Mouse (Mus musculus) monocyte, adult 5-6 weeks (primary cell): ENCODE data around the gene Kpna7. TPM values are rescaled to one million over a fixed set of nuclear protein-coding genes. Genes with fewer than 3 reads are reported as not detected.
"Not testable (repeated sequence)": the region's sequence is repeated elsewhere in the genome, so short reads cannot be mapped to it uniquely, and the experiment has no call there.

Source experiments
- ATAC-seq: fragments of 153-309, 156-312 bp; replicated peaks from 2 replicates; pipeline ENCODE4 v1.8.0; 2017; ENCODE audit warnings: mild to moderate bottlenecking; ENCODE audit not compliant: low TSS enrichment, insufficient number of reproducible peaks, severe bottlenecking, poor library complexity, low FRiP score
- total RNA-seq: library from RNA; stranded (forward); fragments of 200-1000, 200-491, 200-594 nt; gene quantifications from 3 replicates; pipeline ENCODE4 v1.2.3, GENCODE M21; 2017

The Kpna7 gene
- total RNA-seq = not detected in 3 replicates

GRCm38 (mm10) chr5:145083632-145084451, at the start of gene Kpna7, which contains the start of gene Arpc1a:
TSS of gene Kpna7 (minus strand) at chr5:145084030.
TSS of gene Arpc1a (plus strand) at chr5:145083830.
- ATAC-seq = peak; percentile 86

- not testable (repeated sequence) for ATAC-seq
Measured at GRCm38 (mm10) chr5:145133275-145133674, 49.4 kb upstream of the Kpna7 start.

- no peak for ATAC-seq
Measured at GRCm38 (mm10) chr5:145130995-145131394, 47.2 kb upstream of the Kpna7 start.

- ATAC-seq = no peak
Measured at GRCm38 (mm10) chr5:145130191-145130590, 46.4 kb upstream of the Kpna7 start.

GRCm38 (mm10) chr5:145129773-145130172, 45.9 kb upstream of the Kpna7 start:
- not testable (repeated sequence) for ATAC-seq

- ATAC-seq = no peak
Measured at GRCm38 (mm10) chr5:145129124-145129523, 45.3 kb upstream of the Kpna7 start.

GRCm38 (mm10) chr5:145126580-145126979, 42.8 kb upstream of the Kpna7 start:
- ATAC-seq = no peak

GRCm38 (mm10) chr5:145123396-145123795, 39.6 kb upstream of the Kpna7 start:
- ATAC-seq = no peak

- no peak for ATAC-seq
Measured at GRCm38 (mm10) chr5:145120921-145121320, 37.1 kb upstream of the Kpna7 start.

GRCm38 (mm10) chr5:145119385-145119784, 35.6 kb upstream of the Kpna7 start:
- no peak for ATAC-seq

- no peak for ATAC-seq
Measured at GRCm38 (mm10) chr5:145118461-145118860, 34.6 kb upstream of the Kpna7 start.

GRCm38 (mm10) chr5:145118005-145118404, 34.2 kb upstream of the Kpna7 start:
- ATAC-seq = no peak

GRCm38 (mm10) chr5:145116916-145117315, 33.1 kb upstream of the Kpna7 start:
- ATAC-seq = no peak

- peak; percentile 37 for ATAC-seq
Measured at GRCm38 (mm10) chr5:145116316-145116715, 32.5 kb upstream of the Kpna7 start.

GRCm38 (mm10) chr5:145115736-145116135, 31.9 kb upstream of the Kpna7 start:
- ATAC-seq = no peak

GRCm38 (mm10) chr5:145114606-145115473, 31.0 kb upstream of the Kpna7 start:
- ATAC-seq = peak; percentile 65

GRCm38 (mm10) chr5:145114071-145114605, 30.3 kb upstream of the Kpna7 start, which contains the start of gene Arpc1b:
TSS of gene Arpc1b (plus strand) at chr5:145114215.
- peak; percentile 18; the same call in 1 of the 2 replicates for ATAC-seq

- ATAC-seq = no peak
Measured at GRCm38 (mm10) chr5:145113416-145113815, 29.6 kb upstream of the Kpna7 start.

- no peak for ATAC-seq
Measured at GRCm38 (mm10) chr5:145112566-145112965, 28.7 kb upstream of the Kpna7 start.
